Mouse (Mus musculus) MEL (cell line): ENCODE results near the gene Cacng4. TPM values are rescaled to one million over a fixed set of nuclear protein-coding genes. Genes with fewer than 3 reads are reported as not detected.

Experiments
- DNase-seq: peaks from one replicate; pipeline ENCODE4 v3.0.0; 2011; ENCODE audit warnings: low read depth, low spot score
- H3K27ac ChIP-seq: 2 replicates; pipeline ENCODE4 v1.5.1; 2012; ENCODE audit warnings: low read depth, mild to moderate bottlenecking, control low read depth, low read length, moderate library complexity; ENCODE audit not compliant: control insufficient read depth
- H3K27me3 ChIP-seq, 2 experiments: fragments of 150-350 bp in 1 of 2; sonication (generic) in 1 of 2; 2 replicates each; pipeline ENCODE4 v1.6.1; 2012; ENCODE audit warnings: low read length in 2 of 2, mild to moderate bottlenecking in 2 of 2, improper control_type of control experiment in 1 of 2, moderate library complexity in 1 of 2; ENCODE audit not compliant: insufficient read depth in 2 of 2, control insufficient read depth in 1 of 2
- H3K36me3 ChIP-seq, 2 experiments: 2 replicates each; pipeline ENCODE4 v1.6.1; 2012 to 2014; ENCODE audit warnings: low read length in 2 of 2, improper control_type of control experiment in 1 of 2, inconsistent platforms in 1 of 2, mild to moderate bottlenecking in 1 of 2; ENCODE audit not compliant: insufficient read depth in 2 of 2, control insufficient read depth in 1 of 2
- H3K4me1 ChIP-seq, 2 experiments: fragments of 150-350 bp in 1 of 2; sonication (generic) in 1 of 2; 2 replicates each; pipeline ENCODE4 v1.6.1; 2012; ENCODE audit warnings: low read length in 2 of 2, improper control_type of control experiment in 1 of 2, mild to moderate bottlenecking in 1 of 2; ENCODE audit not compliant: insufficient read depth in 2 of 2, control insufficient read depth in 1 of 2
- H3K4me3 ChIP-seq, 2 experiments: fragments of 150-350 bp in 1 of 2; sonication (generic) in 1 of 2; 2 replicates each; pipeline ENCODE4 v1.5.1; 2012; ENCODE audit warnings: low read depth in 2 of 2, low read length in 2 of 2, mild to moderate bottlenecking in 2 of 2, moderate library complexity in 2 of 2, control low read depth in 1 of 2, improper control_type of control experiment in 1 of 2; ENCODE audit not compliant: control insufficient read depth in 1 of 2, insufficient read depth in 1 of 2
- H3K79me2 ChIP-seq: 2 replicates; pipeline ENCODE4 v1.6.1; 2012; ENCODE audit warnings: mild to moderate bottlenecking, low read length, moderate library complexity; ENCODE audit not compliant: control insufficient read depth, poor library complexity, insufficient read depth
- H3K9ac ChIP-seq: 2 replicates; pipeline ENCODE4 v1.6.1; 2012; ENCODE audit warnings: low read depth, mild to moderate bottlenecking, control low read depth, low read length, moderate library complexity; ENCODE audit not compliant: control insufficient read depth, poor library complexity, severe bottlenecking
- H3K9me3 ChIP-seq: fragments of 150-350 bp; sonication (generic); replicated peaks from 2 replicates; pipeline ENCODE4 v1.6.1; 2012; ENCODE audit warnings: mild to moderate bottlenecking, low read length, improper control_type of control experiment, moderate library complexity; ENCODE audit not compliant: insufficient read depth
- BHLHE40 ChIP-seq: IDR thresholded peaks from 2 replicates; pipeline ENCODE4 v1.6.1; 2012; ENCODE audit warnings: low read depth, mild to moderate bottlenecking, inconsistent platforms, low read length, improper control_type of control experiment, borderline replicate concordance
- ELF1 ChIP-seq: IDR thresholded peaks from 2 replicates; pipeline ENCODE4 v1.6.1; 2014; ENCODE audit warnings: low read depth, mild to moderate bottlenecking, inconsistent platforms, low read length, improper control_type of control experiment, moderate library complexity
- EP300 ChIP-seq, 2 experiments: IDR thresholded peaks; 2 replicates each; pipeline ENCODE4 v1.6.1; 2011; ENCODE audit warnings: improper control_type of control experiment in 2 of 2, low read length in 2 of 2, low read depth in 1 of 2, mild to moderate bottlenecking in 1 of 2
- HCFC1 ChIP-seq: IDR thresholded peaks from 2 replicates; pipeline ENCODE4 v1.6.1; 2012; ENCODE audit warnings: low read depth, mild to moderate bottlenecking, inconsistent platforms, low read length, improper control_type of control experiment, moderate library complexity
- KAT2A ChIP-seq: conservative IDR thresholded peaks from 2 replicates; pipeline ENCODE4 v1.6.1; 2012; ENCODE audit warnings: low read depth, low read length, improper control_type of control experiment, inconsistent platforms
- MAX ChIP-seq: IDR thresholded peaks from 2 replicates; pipeline ENCODE4 v1.6.1; 2011; ENCODE audit warnings: low read length, improper control_type of control experiment
- MAZ ChIP-seq: IDR thresholded peaks from 2 replicates; pipeline ENCODE4 v1.6.1; 2012; ENCODE audit warnings: low read depth, mild to moderate bottlenecking, inconsistent platforms, low read length, improper control_type of control experiment
- MXI1 ChIP-seq: IDR thresholded peaks from 2 replicates; pipeline ENCODE4 v1.6.1; 2011; ENCODE audit warnings: mild to moderate bottlenecking, low read depth, low read length, improper control_type of control experiment
- NRF1 ChIP-seq: IDR thresholded peaks from 2 replicates; pipeline ENCODE4 v1.6.1; 2014; ENCODE audit warnings: low read depth, mild to moderate bottlenecking, inconsistent platforms, low read length, improper control_type of control experiment, moderate library complexity; ENCODE audit not compliant: poor library complexity, insufficient read depth, severe bottlenecking
- POLR2AphosphoS2 ChIP-seq: IDR thresholded peaks from 2 replicates; pipeline ENCODE4 v1.6.1; 2011; ENCODE audit warnings: low read length, improper control_type of control experiment
- UBTF ChIP-seq: IDR thresholded peaks from 2 replicates; pipeline ENCODE4 v1.6.1; 2012; ENCODE audit warnings: low read depth, mild to moderate bottlenecking, inconsistent platforms, low read length, improper control_type of control experiment, moderate library complexity, borderline replicate concordance; ENCODE audit not compliant: insufficient read depth
- USF1 ChIP-seq: IDR thresholded peaks from 2 replicates; pipeline ENCODE4 v1.6.1; 2014; ENCODE audit warnings: low read depth, mild to moderate bottlenecking, inconsistent platforms, low read length, improper control_type of control experiment, moderate library complexity
- polyA plus RNA-seq, 2 experiments: library from polyadenylated mRNA; stranded (reverse) in 1 of 2; unstranded in 1 of 2; fragments of >175 nt in 1 of 2; fragments of >200 nt in 1 of 2; gene quantifications; 2 replicates each; pipeline versions ENCODE4 v1.2.1 to v1.2.4; 2012; ENCODE audit warnings: low replicate concordance in 2 of 2, low read depth in 1 of 2; ENCODE audit not compliant: insufficient read length in 2 of 2, insufficient read depth in 1 of 2, missing spikeins in 1 of 2
- total RNA-seq: library from RNA; depleted of rRNA; stranded (reverse); fragments of 300-350 nt; gene quantifications from 2 replicates; pipeline ENCODE4 v1.2.3, GENCODE M21; 2012

Gene Cacng4
- total and polyA plus RNA-seq, 3 experiments: not detected

GRCm38 (mm10) chr11:107785761-107786160 is 8.6 kb downstream of the Cacng4 start:
- DNase-seq: peak; percentile 26
- no peaks in the 10 kb centered on the region for H3K36me3 ChIP-seq
- H3K4me3 ChIP-seq: no peak overlapping the region
- no peaks in the 10 kb centered on the region for H3K4me1 ChIP-seq
- H3K9me3 ChIP-seq: no peaks in the 10 kb centered on the region
- TF ChIP-seq USF1 (no peak), MAX (no peak), BHLHE40 (no peak), EP300 (IDR thresholded peaks at IDR 0.05; ENCODE audit: low read depth in 1 of 2, low read length in 2 of 2) (no peak)
- H3K79me2 ChIP-seq: no peaks in the 10 kb centered on the region
- no peak overlapping the region for H3K9ac ChIP-seq
- H3K27me3 ChIP-seq: no peaks in the 10 kb centered on the region
- H3K27ac ChIP-seq: no peak overlapping the region

GRCm38 (mm10) chr11:107785288-107785687 is 9.1 kb downstream of the Cacng4 start:
- Histone ChIP-seq H3K4me3 (no peak overlapping the region), H3K36me3 (no peaks in the 10 kb centered on the region), H3K27ac (no peak overlapping the region), H3K79me2 (no peaks in the 10 kb centered on the region), H3K4me1 (no peaks in the 10 kb centered on the region), H3K9me3 (no peaks in the 10 kb centered on the region), H3K9ac (no peak overlapping the region), H3K27me3 (no peaks in the 10 kb centered on the region)
- DNase-seq: peak; percentile 43
- TF ChIP-seq MAZ (no peak), MXI1 (no peak), MAX (no peak), HCFC1 (no peak), KAT2A (no peak), POLR2AphosphoS2 (no peak), USF1 (no peak), EP300 (IDR thresholded peaks at IDR 0.05; ENCODE audit: low read depth in 1 of 2, low read length in 2 of 2) (no peak), BHLHE40 (no peak), UBTF (no peak), NRF1 (no peak)

DNA sequence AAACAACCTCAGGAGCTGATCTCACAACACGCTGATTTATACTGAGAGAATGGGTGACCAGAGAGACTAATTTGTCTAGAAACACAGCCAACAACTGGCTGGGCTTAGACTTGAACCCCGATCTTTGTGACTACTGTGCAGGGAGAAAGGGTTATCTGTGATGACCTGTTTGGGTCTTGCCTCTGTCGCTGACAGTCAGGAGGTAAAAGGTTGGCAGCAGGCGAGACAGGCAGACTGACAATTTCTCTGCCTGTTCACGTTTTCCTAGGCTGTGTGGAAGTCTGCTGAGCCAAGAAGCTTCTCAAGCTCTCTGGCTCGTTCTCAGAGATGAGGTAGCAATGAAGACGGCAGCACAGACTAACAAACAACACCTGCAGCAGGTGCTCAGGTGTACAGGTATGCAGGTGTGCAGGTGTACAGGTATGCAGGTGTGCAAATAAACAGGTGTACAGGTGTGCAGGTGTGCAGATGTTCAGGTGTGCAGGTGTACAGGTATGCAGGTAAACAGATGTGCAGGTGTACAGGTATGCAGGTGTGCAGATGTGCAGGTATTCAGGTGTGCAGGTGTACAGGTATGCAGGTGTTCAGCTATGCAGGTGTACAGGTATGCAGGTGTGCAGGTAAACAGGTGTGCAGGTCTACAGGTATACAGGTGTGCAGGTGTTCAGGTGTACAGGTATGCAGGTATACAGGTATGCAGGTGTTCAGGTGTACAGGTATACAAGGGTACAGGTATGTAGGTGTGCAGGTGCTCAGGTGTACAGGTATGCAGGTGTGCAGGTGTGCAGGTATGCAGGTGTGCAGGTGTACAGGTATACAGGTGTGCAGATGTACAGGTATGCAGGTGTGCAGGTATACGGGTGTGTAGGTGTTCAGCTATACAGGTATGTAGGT is 10.2 kb downstream of the Cacng4 start:
- H3K36me3 ChIP-seq: no peaks in the 10 kb centered on the region
- no peaks in the 10 kb centered on the region for H3K9me3 ChIP-seq
- H3K79me2 ChIP-seq: no peaks in the 10 kb centered on the region
- peak in 1 of 2 experiments; percentile 8; a peak in 1 of 4 replicates for TF ChIP-seq EP300 (IDR thresholded peaks at IDR 0.05; ENCODE audit: low read depth in 1 of 2, low read length in 2 of 2)
- TF ChIP-seq ELF1: no peak
- TF ChIP-seq, all 39 proteins: peak for 1
- H3K4me3 ChIP-seq: no peak overlapping the region
- H3K4me1 ChIP-seq: no peaks in the 10 kb centered on the region
- DNase-seq: peak; percentile 40
- no peak overlapping the region for H3K9ac ChIP-seq
- H3K27ac ChIP-seq: no peak overlapping the region
- H3K27me3 ChIP-seq: no peaks in the 10 kb centered on the region
